Mouse (Mus musculus): Measurements from ENCODE around the gene Col4a3bp. TPM values are rescaled to one million over a fixed set of nuclear protein-coding genes. Genes with fewer than 3 reads are reported as not detected.
A peak's percentile ranks its signal among the peaks of the same experiment; 100 is the strongest.

The Col4a3bp gene
- polyA plus RNA-seq, 1 experiment, result 25.0 TPM

- TF ChIP-seq CTCF (IDR thresholded peaks at IDR 0.05; ENCODE audit: borderline replicate concordance, extremely low read depth, insufficient read depth, insufficient read length) (no peak), POLR2A (IDR thresholded peaks at IDR 0.05; ENCODE audit: borderline replicate concordance, extremely low read depth, insufficient read depth, insufficient read length, poor library complexity, severe bottlenecking) (no peak)
- peak; percentile 37 for DNase-seq (ENCODE audit: low read depth)
Observed at GRCm38 (mm10) chr13:96542901-96543891, 778 bp downstream of the Col4a3bp start.

GRCm38 (mm10) chr13:96544506-96544905, 2.1 kb downstream of the Col4a3bp start:
- TF ChIP-seq CTCF (IDR thresholded peaks at IDR 0.05; ENCODE audit: borderline replicate concordance, extremely low read depth, insufficient read depth, insufficient read length), result 0 out of 2 replicates have a peak, but pooled peaks have one; percentile 2
- no peak for TF ChIP-seq POLR2A (IDR thresholded peaks at IDR 0.05; ENCODE audit: borderline replicate concordance, extremely low read depth, insufficient read depth, insufficient read length, poor library complexity, severe bottlenecking)
- DNase-seq (ENCODE audit: low read depth), result peak; percentile 28

GRCm38 (mm10) chr13:96547250-96547649, 4.8 kb downstream of the Col4a3bp start:
- no peak for DNase-seq (ENCODE audit: low read depth)
- no peak for TF ChIP-seq CTCF (IDR thresholded peaks at IDR 0.05; ENCODE audit: borderline replicate concordance, extremely low read depth, insufficient read depth, insufficient read length)
- TF ChIP-seq POLR2A (IDR thresholded peaks at IDR 0.05; ENCODE audit: borderline replicate concordance, extremely low read depth, insufficient read depth, insufficient read length, poor library complexity, severe bottlenecking), result no peak

GRCm38 (mm10) chr13:96547941-96548340, 5.5 kb downstream of the Col4a3bp start:
- no peak for TF ChIP-seq POLR2A (IDR thresholded peaks at IDR 0.05; ENCODE audit: borderline replicate concordance, extremely low read depth, insufficient read depth, insufficient read length, poor library complexity, severe bottlenecking)
- no peak for DNase-seq (ENCODE audit: low read depth)

DNA sequence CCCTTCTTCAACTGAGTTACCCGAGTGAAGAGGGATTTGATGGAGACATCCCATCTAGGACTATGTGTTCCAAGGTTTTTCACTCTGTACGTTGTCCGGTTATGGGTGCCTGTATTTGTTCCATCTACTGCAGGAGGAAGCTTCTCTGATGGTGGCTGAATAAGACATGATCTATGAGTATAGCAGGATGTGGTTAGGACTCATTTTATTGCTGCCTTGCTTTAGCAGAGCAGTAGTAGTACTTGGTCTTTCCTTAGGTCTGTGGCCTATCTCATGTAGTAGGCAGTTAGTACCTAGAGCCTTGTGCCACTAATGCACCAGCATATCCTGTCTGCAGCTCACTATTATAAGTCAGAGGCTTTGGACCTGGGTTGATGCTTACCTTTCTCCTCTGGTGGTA, 12.7 kb downstream of the Col4a3bp start:
- no peak for TF ChIP-seq POLR2A (IDR thresholded peaks at IDR 0.05; ENCODE audit: borderline replicate concordance, extremely low read depth, insufficient read depth, insufficient read length, poor library complexity, severe bottlenecking)
- TF ChIP-seq CTCF (IDR thresholded peaks at IDR 0.05; ENCODE audit: borderline replicate concordance, extremely low read depth, insufficient read depth, insufficient read length), result no peak
- DNase-seq (ENCODE audit: low read depth), result no peak

- DNase-seq (ENCODE audit: low read depth), result no peak
Observed at GRCm38 (mm10) chr13:96567977-96568376, 25.6 kb downstream of the Col4a3bp start.

GRCm38 (mm10) chr13:96570313-96571015, 28.0 kb downstream of the Col4a3bp start:
- TF ChIP-seq CTCF (IDR thresholded peaks at IDR 0.05; ENCODE audit: borderline replicate concordance, extremely low read depth, insufficient read depth, insufficient read length) (no peak), POLR2A (IDR thresholded peaks at IDR 0.05; ENCODE audit: borderline replicate concordance, extremely low read depth, insufficient read depth, insufficient read length, poor library complexity, severe bottlenecking) (no peak)
- no peak for DNase-seq (ENCODE audit: low read depth)

More at GRCm38 (mm10) chr13:96567977-96568376, 25.6 kb downstream of the Col4a3bp start:
- TF ChIP-seq CTCF (IDR thresholded peaks at IDR 0.05; ENCODE audit: borderline replicate concordance, extremely low read depth, insufficient read depth, insufficient read length) (no peak), POLR2A (IDR thresholded peaks at IDR 0.05; ENCODE audit: borderline replicate concordance, extremely low read depth, insufficient read depth, insufficient read length, poor library complexity, severe bottlenecking) (no peak)

- TF ChIP-seq CTCF (IDR thresholded peaks at IDR 0.05; ENCODE audit: borderline replicate concordance, extremely low read depth, insufficient read depth, insufficient read length) (no peak), POLR2A (IDR thresholded peaks at IDR 0.05; ENCODE audit: borderline replicate concordance, extremely low read depth, insufficient read depth, insufficient read length, poor library complexity, severe bottlenecking) (no peak)
- no peak for DNase-seq (ENCODE audit: low read depth)
Observed at GRCm38 (mm10) chr13:96571016-96571361, 28.6 kb downstream of the Col4a3bp start.

GRCm38 (mm10) chr13:96574170-96574569, 31.8 kb downstream of the Col4a3bp start:
- TF ChIP-seq POLR2A (IDR thresholded peaks at IDR 0.05; ENCODE audit: borderline replicate concordance, extremely low read depth, insufficient read depth, insufficient read length, poor library complexity, severe bottlenecking) (no peak), CTCF (IDR thresholded peaks at IDR 0.05; ENCODE audit: borderline replicate concordance, extremely low read depth, insufficient read depth, insufficient read length) (no peak)
- DNase-seq (ENCODE audit: low read depth), result no peak

GRCm38 (mm10) chr13:96579104-96579503, 36.7 kb downstream of the Col4a3bp start:
- DNase-seq (ENCODE audit: low read depth), result no peak
- TF ChIP-seq POLR2A (IDR thresholded peaks at IDR 0.05; ENCODE audit: borderline replicate concordance, extremely low read depth, insufficient read depth, insufficient read length, poor library complexity, severe bottlenecking) (no peak), CTCF (IDR thresholded peaks at IDR 0.05; ENCODE audit: borderline replicate concordance, extremely low read depth, insufficient read depth, insufficient read length) (no peak)

GRCm38 (mm10) chr13:96579979-96580378, 37.6 kb downstream of the Col4a3bp start:
- TF ChIP-seq POLR2A (IDR thresholded peaks at IDR 0.05; ENCODE audit: borderline replicate concordance, extremely low read depth, insufficient read depth, insufficient read length, poor library complexity, severe bottlenecking) (no peak), CTCF (IDR thresholded peaks at IDR 0.05; ENCODE audit: borderline replicate concordance, extremely low read depth, insufficient read depth, insufficient read length) (no peak)
- no peak for DNase-seq (ENCODE audit: low read depth)
